Mouse (Mus musculus): ENCODE data around the gene Map4k1.

Map4k1 gene

GRCm38 (mm10) chr7:29026195-29026594, 44.3 kb downstream of the Map4k1 start:
- DNase-seq (ENCODE audit: low spot score) = no peak

- DNase-seq (ENCODE audit: low spot score) = no peak
These were observed 45.0 kb downstream of the Map4k1 start for GRCm38 (mm10) chr7:29026811-29027210.

GRCm38 (mm10) chr7:29028761-29029160, 46.9 kb downstream of the Map4k1 start:
- DNase-seq (ENCODE audit: low spot score) = no peak

DNA sequence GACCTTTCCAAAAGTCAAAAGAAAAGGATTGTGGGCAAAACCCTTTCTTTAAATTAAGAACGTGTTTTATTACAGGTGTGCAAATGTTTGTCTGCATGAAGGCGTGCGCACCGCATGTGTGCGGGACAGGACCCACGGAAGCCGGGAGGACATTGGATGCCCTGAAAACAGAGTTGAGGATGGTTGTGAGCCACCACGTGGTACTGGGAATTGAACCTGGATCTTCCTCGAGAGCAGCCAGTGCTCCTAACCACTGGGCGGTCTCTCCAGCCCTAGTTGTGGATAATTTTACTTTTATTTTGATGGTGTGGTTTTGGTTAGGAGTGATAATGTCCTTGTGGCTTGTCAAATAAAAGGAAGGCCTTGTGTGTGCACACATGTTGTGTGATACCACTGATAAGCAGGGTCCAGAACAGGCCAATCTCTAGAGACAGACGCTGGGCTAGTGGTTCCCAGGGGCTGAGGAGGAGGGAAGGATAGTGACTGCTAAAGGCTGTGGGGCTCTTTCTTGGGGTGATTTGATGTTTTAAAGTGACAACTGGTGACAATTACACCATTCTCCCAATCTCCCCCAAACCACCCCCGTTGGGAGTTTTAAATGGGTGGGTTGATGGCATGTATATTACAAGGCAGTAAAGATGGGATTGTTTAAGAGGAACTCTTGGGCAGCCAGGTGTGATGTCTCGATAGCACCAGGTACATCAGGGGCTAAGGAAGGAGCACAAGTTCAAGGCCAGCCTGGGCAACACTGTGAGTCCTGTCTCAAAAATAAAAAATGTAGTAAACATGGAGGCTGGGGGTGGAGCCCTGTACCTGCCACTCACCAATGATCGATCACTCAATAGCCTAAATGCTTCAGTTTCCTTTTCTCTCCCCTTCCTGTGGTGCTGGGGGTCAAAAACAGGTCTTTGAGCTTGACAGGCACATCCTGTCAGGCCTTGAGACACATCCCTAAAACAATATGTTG, 48.1 kb downstream of the Map4k1 start:
- peak; percentile 83 for DNase-seq (ENCODE audit: low spot score)

DNA sequence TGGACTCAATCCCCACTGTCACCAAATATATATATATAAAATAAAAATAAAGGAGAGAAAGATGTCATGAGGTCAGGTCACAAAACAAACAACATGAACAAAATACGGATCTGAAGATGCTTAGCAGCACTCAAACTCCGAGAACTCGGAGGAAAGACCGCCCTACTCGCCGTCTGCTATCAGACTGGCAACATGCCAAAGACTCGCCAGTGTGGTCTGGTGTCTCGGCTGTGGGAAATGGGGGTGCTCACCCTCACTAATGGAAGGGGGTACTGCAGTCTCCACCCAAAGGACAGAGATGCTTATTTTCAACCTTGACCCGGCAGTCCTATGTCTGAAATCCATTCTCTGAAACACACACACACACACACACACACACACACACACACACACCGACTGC, 49.8 kb downstream of the Map4k1 start:
- DNase-seq (ENCODE audit: low spot score) = no peak

DNA sequence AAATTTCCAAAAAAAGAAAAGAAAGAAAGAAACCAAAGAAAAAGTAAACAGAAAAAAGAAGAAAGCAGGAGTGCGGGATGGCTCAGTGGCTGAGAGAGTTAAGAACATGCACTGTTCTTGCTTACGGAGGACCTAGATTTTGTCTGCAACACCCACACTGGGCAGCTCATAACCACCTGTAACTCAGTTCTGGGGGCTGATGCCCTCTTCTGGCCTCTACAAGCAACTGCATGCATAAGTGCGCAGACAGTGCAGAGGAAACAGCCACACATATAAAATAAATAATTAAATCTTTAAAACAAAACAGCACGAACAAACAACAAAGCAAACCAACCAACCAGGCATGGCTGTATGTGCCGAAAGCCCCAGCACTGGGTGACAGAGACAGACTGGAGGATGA, 50.8 kb downstream of the Map4k1 start:
- DNase-seq (ENCODE audit: low spot score) = no peak

DNA sequence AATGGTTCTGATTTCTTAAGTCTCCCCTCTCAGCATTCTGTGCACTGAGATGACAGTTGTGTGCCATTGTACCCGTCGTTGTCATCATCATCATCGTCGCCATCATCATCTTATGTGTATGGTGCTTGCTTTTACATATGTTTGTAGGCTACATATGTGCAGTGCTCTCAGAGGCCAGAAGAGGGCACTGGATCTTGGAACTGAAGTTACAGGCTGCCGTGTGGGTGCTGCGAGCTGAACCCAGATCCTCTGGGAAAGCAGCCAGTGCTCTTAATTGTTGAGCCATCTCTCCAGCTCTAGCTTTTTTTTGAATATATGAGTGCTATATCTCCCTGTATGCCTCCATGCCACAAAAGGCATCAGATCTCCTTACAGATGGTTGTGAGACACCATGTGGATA, 55.4 kb downstream of the Map4k1 start:
- no peak for DNase-seq (ENCODE audit: low spot score)

DNA sequence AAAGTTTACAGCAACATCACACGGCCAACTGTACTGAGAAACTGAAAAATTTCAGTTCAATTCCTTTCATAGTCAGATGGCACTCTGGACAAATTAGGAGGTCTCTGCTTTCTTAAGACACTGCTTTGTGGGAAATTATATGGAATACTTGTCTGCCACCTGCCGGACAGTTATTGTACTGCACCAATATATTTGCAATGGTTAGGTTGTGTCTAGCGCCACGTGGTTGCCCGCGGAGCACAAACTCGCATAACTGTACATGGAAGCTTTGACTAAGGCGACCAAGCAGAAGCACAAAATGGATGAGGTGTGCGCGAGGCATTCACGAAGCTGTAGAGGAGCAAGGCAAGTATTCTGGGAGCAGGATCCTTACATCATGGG, 57.7 kb downstream of the Map4k1 start:
- DNase-seq (ENCODE audit: low spot score) = peak; percentile 96

DNA sequence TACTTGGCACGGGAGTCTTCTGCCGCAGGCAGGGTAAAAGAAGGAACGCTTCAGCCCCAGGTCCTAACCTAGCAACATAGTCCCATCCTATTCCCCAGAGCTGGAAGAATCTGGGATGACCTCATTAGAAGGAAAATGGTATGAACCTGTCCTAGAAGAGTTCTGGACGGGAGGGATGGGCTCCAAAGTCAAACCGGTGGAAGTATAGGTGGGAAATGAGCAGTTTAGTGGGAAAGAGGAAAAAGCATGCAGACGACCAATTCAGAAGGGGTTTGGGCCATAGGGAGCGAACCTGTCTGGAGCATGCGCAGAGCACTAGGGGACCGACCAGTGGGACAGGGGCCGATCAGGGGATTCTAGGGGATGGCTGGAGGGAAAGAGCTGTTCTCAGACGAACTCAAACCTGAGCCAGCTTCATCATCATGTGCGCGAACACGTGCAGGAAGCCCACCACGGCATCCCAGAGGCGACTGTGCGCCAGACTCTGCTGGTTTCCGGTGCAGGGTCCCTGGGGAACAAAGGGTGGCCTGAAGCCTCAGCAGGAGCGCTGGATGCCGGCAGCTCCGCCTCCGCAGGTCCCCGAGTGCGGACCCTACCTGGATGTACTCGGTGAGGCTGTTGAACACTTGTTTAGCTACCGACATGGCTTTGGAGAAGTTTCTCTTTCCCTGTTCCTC, 58.3 kb downstream of the Map4k1 start:
- peak; percentile 43 for DNase-seq (ENCODE audit: low spot score)

DNA sequence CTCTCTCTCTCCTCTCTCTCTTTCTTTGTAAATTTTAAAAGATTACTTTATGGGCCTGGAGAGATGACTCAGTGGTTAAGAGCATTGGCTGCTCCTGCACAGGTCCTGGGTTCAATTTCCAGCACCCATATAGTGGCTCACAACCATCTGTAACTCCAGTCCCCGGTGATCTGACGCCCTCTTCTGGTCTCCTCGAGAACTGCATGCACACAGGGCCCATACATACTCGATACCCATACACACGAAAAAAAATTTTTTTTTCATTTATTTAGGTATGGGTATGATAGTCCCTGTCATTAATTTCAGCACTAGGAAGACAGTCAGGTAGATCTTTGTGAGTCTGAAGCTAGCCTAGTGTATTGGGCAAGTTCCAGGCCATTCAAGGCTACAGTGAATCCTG, 59.3 kb downstream of the Map4k1 start:
- DNase-seq (ENCODE audit: low spot score) = no peak

GRCm38 (mm10) chr7:29043016-29043673, 61.3 kb downstream of the Map4k1 start:
- DNase-seq (ENCODE audit: low spot score) = no peak

- DNase-seq (ENCODE audit: low spot score) = no peak
These were observed 61.8 kb downstream of the Map4k1 start for GRCm38 (mm10) chr7:29043674-29044057.

DNA sequence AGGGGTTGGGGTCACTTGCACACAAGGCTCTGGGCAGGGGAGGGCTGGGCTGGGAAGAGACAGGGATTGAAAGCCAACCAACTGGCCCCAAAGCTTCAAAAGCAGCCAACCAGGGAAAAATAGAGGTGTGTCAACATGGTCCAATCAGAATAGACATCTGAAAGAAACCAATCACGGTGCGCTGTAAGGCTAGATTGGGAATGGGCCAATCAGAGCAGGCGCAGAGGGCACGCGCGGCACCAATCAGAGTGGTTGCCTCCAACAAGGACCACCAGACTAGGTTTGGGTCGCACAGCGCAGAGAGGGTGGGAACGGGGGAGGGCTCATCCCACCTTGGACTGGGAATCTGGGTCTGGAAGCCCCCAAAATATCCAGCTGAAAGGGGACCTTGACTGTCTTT, 62.5 kb downstream of the Map4k1 start:
- DNase-seq (ENCODE audit: low spot score) = no peak

- no peak for DNase-seq (ENCODE audit: low spot score)
These were observed 64.7 kb downstream of the Map4k1 start for GRCm38 (mm10) chr7:29046533-29046932.

DNA sequence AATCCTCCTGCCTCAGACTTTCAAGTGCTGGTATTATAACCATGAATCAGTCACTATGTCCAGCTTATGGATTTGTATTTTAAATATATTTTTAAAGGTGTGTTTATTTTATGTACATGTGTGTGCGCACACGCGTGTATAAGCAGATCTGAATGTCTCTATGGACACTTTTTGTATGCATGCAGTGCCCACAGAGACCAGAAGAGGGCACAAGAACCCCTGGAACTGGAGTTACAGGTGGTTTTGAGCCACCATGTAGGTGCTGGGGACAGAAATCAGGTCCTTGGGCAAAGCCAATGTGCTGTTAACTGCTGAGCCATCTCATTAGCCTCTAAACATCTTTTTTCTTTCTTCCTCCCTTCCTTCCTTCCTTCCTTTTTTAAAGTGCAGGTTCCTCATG, 66.2 kb downstream of the Map4k1 start:
- DNase-seq (ENCODE audit: low spot score) = no peak

GRCm38 (mm10) chr7:29048615-29049014, 66.8 kb downstream of the Map4k1 start:
- DNase-seq (ENCODE audit: low spot score) = no peak

DNA sequence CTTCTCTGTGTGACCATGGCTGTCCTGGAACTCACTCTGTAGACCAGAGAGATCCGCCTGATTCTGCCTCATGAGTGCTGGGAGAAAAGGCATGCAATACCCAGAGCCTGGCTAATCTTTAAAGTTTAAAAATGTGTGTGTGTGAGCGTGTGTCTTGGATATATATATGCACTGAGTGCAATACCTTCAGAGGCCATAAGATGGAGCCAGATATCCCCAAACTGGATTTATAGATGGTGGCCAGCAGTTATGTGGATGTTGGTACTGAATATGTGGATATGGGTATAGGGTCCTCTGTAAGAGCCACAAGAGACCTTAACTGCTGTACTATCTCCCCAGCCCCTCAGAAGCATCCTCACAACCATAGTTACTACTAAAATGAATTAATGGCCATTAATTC, 68.9 kb downstream of the Map4k1 start:
- no peak for DNase-seq (ENCODE audit: low spot score)

GRCm38 (mm10) chr7:29052821-29053220, 71.0 kb downstream of the Map4k1 start:
- no peak for DNase-seq (ENCODE audit: low spot score)

All from c-Kit-positive CD71-positive TER-119-positive erythroid progenitor cells, embryonic 14.5 days (primary cell).